Mouse (Mus musculus) heart, embryonic 16.5 days (tissue): ENCODE measurements around the gene Lat2. TPM values are rescaled to one million over a fixed set of nuclear protein-coding genes. Genes with fewer than 3 reads are reported as not detected.

Experiments used
- ATAC-seq: fragments of 200-750 bp; cut with Nextera tagmentation; replicated peaks from 2 replicates; pipeline ENCODE4 v1.8.0; 2017; ENCODE audit warnings: moderate number of reproducible peaks; ENCODE audit not compliant: insufficient read depth, low FRiP score; ENCODE audit errors: extremely low read depth
- H3K27ac ChIP-seq: fragments of 300-500 bp; sonication (generic); 2 replicates; pipeline ENCODE4 v1.5.1; 2014; ENCODE audit warnings: mild to moderate bottlenecking, low read length, control low read depth, moderate library complexity
- H3K27me3 ChIP-seq: fragments of 300-500 bp; sonication (generic); 2 replicates; pipeline ENCODE4 v1.6.1; 2014; ENCODE audit warnings: low read length, mixed read lengths; ENCODE audit not compliant: control insufficient read depth, insufficient read depth
- H3K36me3 ChIP-seq: fragments of 300-500 bp; sonication (generic); 2 replicates; pipeline ENCODE4 v1.6.1; 2014; ENCODE audit not compliant: control insufficient read depth, insufficient read depth
- H3K4me1 ChIP-seq: fragments of 300-500 bp; sonication (generic); 2 replicates; pipeline ENCODE4 v1.6.1; 2014; ENCODE audit warnings: low read length, mixed read lengths; ENCODE audit not compliant: control insufficient read depth, insufficient read depth
- H3K4me2 ChIP-seq: fragments of 300-500 bp; sonication (generic); 2 replicates; pipeline ENCODE4 v1.6.1; 2014; ENCODE audit warnings: low read depth, mild to moderate bottlenecking, control low read depth, low read length
- H3K4me3 ChIP-seq: fragments of 300-500 bp; sonication (generic); 2 replicates; pipeline ENCODE4 v1.5.1; 2014; ENCODE audit warnings: mild to moderate bottlenecking, control low read depth, low read length
- H3K9ac ChIP-seq: fragments of 300-500 bp; sonication (generic); 2 replicates; pipeline ENCODE4 v1.6.1; 2014; ENCODE audit warnings: low read length, control low read depth
- H3K9me3 ChIP-seq: fragments of 300-500 bp; sonication (generic); replicated peaks from 2 replicates; pipeline ENCODE4 v1.6.1; 2016; ENCODE audit warnings: low read length; ENCODE audit not compliant: control insufficient read depth
- WGBS: fragments of 180-500 bp; shearing (Covaris S2); extraction: QIAGEN DNeasy Blood & Tissue Kit; methylation state at CpG from one replicate; pipeline ENCODE4 v1.1.7; 2014; 5-methylcytosine and 5-hydroxymethylcytosine counted together
- polyA plus RNA-seq: library from polyadenylated mRNA; unstranded; fragments of >200 nt; fragmentation: Nextera tagmentation; extraction: Ambion mirVana; gene quantifications from 2 replicates; pipeline ENCODE4 v1.2.1, GENCODE M21; 2015

Lat2 gene
- polyA plus RNA-seq, 1 experiment from 2014 or later = 5.7 TPM

DNA sequence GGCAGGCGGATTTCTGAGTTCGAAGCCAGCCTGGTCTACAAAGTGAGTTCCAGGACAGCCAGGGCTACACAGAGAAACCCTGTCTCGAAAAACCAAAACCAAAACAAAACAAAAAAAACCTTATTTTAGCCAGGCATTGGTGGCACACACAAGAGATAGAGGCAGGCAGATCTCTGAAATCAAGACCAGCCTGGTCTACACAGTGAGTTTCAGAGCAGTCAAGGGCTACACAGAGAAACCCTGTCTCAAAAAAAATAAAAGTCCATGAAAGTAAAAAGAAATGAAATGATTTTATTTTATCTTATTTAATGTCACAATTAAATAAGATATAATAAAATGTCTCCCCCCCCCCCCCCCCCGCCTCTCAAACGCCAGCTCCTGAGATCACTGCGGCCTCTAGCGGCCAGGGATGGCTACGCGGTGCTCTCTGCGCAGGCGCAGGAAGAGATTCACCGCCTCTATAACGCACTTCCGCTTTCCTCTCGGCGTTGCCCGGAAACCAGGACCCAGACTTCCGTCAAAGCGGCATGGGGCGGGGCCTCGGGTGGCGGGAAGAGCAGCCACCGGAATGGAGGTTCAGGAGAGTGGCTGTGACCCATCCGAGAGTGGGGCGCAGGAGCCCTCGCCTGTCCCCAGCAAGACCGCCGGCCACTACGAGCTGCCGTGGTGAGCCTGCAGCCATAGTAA, 32.5 kb downstream of the Lat2 start:
- Histone ChIP-seq H3K27ac (0 out of 2 replicates have a peak overlapping the region, but pooled peaks have one; percentile 37), H3K4me1 (peaks cover 8% of the 10 kb centered on the region; the same call in 1 of the 2 replicates), H3K27me3 (no peaks in the 10 kb centered on the region), H3K9ac (peak overlapping the region; percentile 96), H3K9me3 (no peaks in the 10 kb centered on the region), H3K4me3 (peak overlapping the region; percentile 99), H3K36me3 (0 out of 2 replicates have a peak, but pooled peaks cover 3% of the 10 kb centered on the region), H3K4me2 (peak overlapping the region; percentile 94)
- WGBS = 7% methylated on average over 30 of the region's 30 CpGs
- peak; percentile 95 for ATAC-seq

DNA sequence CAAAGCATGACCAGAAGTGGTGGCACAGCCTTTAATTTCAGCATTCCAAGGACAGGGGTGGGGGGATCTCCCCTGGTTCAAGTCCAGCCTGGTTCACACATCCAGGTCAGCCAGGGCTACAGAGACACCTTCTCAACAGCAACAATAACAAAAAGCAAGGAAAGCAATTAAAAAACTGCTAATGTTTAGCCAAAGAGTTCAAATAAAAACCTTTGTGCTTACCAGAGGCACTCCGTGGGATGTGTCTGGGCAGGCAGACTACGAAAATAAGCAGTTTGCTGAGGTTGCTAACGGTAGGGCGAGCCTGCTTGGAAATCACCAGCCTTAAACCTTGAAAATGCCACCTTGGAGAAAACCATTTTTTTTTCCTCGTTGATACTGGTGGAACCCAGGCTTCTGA, 33.7 kb downstream of the Lat2 start, which contains the start of gene Rfc2:
Gene Rfc2 (plus strand): TSS at position 221 of the 400 bp plus-strand sequence.
- 84% methylated on average over 5 of the region's 5 CpGs for WGBS
- no peaks in the 10 kb centered on the region for H3K9me3 ChIP-seq
- no peaks in the 10 kb centered on the region for H3K27me3 ChIP-seq
- ATAC-seq = no peak
- H3K9ac ChIP-seq = no peak within 1 kb of the TSS
- H3K27ac ChIP-seq = no peak within 1 kb of the TSS
- no peaks in the 10 kb centered on the region for H3K36me3 ChIP-seq
- no peak within 1 kb of the TSS for H3K4me2 ChIP-seq
- no peak within 1 kb of the TSS for H3K4me3 ChIP-seq
- H3K4me1 ChIP-seq = peaks cover 8% of the 10 kb centered on the region; the same call in 1 of the 2 replicates

DNA sequence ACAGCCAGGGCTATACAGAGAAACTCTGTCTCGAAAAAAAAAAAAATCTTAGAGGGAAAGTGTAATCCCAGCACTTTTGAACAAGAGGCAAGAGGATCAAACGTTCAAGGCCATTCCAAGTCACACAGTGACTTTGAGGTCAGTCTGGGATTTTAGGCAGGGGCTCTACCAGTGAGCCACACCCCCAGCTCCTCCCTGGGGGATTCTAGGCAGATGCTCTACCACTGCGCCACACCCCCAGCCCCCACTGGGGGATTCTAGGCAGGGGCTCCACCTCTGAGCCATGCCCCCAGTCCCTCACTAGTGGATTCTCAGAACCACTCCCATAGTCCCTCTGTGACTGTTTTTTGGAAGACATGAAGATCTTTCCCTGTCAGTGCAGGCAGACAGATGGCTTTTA, 35.7 kb downstream of the Lat2 start:
- Histone ChIP-seq H3K9me3 (no peaks in the 10 kb centered on the region), H3K36me3 (no peaks in the 10 kb centered on the region), H3K4me3 (no peak overlapping the region), H3K4me2 (no peak overlapping the region), H3K4me1 (peaks cover 8% of the 10 kb centered on the region; the same call in 1 of the 2 replicates), H3K27ac (no peak overlapping the region), H3K9ac (no peak overlapping the region), H3K27me3 (no peaks in the 10 kb centered on the region)
- no peak for ATAC-seq
- 52% methylated on average over 3 of the region's 3 CpGs for WGBS

- Histone ChIP-seq H3K4me3 (no peak overlapping the region), H3K27me3 (no peaks in the 10 kb centered on the region), H3K9me3 (no peaks in the 10 kb centered on the region), H3K4me2 (no peak overlapping the region), H3K27ac (no peak overlapping the region), H3K4me1 (peaks cover 3% of the 10 kb centered on the region; the same call in 1 of the 2 replicates), H3K9ac (no peak overlapping the region), H3K36me3 (no peaks in the 10 kb centered on the region)
- WGBS = 71% methylated on average over 7 of the region's 7 CpGs
- ATAC-seq = no peak
Measured at GRCm38 (mm10) chr5:134577534-134577933, 37.3 kb downstream of the Lat2 start.

DNA sequence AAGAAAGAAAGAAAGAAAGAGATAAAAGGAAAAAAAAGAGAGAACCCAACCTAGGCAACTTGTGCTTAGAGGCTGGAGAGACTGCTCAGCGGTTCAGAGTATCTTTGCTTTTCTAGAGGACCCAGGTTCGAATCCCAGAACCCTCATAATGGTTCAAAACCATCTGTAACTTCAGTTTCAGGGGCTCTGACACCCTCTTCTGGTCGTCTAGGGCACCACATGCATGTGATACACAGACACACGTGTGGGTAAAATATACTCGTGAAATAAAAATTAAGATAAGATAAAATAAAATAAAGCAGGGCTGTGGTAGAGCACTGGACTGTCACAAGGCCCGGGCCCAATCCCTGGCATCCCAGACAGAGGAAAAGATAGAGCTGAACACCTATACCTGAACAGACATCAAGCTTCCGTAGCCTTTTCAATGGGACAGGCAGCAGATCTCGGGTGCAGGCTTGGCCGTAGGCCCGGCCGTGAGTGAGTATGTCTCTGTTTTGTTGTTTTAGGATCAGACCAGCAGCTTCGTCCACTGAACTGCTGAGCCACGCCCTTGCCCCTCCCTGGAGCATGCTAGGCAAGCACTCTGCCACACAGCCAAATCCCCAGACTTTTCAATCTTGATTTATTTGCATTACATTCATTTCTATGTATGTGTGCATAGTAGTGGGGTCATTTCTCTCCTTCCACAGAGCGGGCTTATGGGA, 38.2 kb downstream of the Lat2 start:
- H3K4me3 ChIP-seq = no peak overlapping the region
- no peak for ATAC-seq
- H3K27me3 ChIP-seq = no peaks in the 10 kb centered on the region
- no peak overlapping the region for H3K9ac ChIP-seq
- 73% methylated on average over 14 of the region's 14 CpGs for WGBS
- H3K4me2 ChIP-seq = no peak overlapping the region
- H3K27ac ChIP-seq = no peak overlapping the region
- H3K9me3 ChIP-seq = no peaks in the 10 kb centered on the region
- peaks cover 3% of the 10 kb centered on the region; the same call in 1 of the 2 replicates for H3K4me1 ChIP-seq
- no peaks in the 10 kb centered on the region for H3K36me3 ChIP-seq

DNA sequence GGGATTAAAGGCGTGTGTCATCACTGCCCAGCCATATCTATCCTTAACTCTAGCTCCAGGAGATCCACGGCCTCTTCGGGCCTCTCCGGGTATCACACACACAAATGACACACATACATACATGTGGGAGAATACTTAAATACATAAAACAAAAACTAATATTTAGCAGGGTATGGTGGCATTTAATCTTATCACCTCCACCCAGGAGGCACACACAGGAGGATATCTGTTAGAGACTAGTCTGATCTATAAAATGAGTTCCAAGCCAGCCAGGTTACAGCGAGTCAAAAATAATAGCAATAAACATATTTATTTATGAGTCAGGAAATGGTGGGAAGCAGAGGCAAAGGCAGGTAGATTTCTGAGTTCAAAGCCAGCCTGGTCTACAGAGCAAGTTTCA, 39.0 kb downstream of the Lat2 start:
- H3K27me3 ChIP-seq = no peaks in the 10 kb centered on the region
- H3K4me3 ChIP-seq = no peak overlapping the region
- ATAC-seq = no peak
- no peak overlapping the region for H3K9ac ChIP-seq
- H3K36me3 ChIP-seq = no peaks in the 10 kb centered on the region
- H3K4me1 ChIP-seq = peaks cover 6% of the 10 kb centered on the region
- no peak overlapping the region for H3K27ac ChIP-seq
- H3K9me3 ChIP-seq = peaks cover 2% of the 10 kb centered on the region; the same call in 1 of the 2 replicates
- 89% methylated on average over 5 of the region's 5 CpGs for WGBS
- H3K4me2 ChIP-seq = no peak overlapping the region

DNA sequence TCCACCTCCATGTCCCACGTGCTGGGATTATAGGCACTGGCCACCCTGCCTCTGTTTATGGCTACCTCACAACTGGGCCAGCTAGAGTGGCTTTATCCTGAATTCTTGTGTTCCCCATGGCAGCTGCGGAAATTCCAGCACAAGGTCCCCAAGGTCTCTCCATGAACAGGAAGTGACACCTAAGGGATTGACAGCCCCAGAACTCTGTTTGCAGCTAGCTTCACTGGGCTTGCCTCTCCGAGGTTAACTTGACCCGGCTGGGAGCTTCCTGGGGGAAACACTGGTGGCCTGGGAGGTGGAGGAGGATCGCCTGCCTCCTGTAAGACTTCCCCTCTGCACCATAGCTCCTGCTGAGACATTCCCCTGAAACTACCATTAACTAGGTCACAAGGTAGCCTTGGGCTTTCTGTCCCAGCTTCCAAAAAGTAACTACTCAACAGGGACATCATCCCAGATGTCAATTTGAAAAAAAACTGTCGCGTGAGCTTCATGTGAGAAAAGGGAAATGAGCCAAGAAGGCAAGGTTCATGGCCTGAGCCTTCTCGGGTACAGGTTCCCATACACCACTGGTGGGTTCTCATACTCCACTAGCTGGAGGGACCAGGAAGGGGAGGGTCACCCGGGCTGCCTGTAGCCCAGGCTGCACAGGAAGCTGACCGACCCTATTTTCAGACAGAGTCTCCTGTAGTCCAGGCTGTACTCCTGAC, 42.2 kb downstream of the Lat2 start:
- H3K9me3 ChIP-seq = peaks cover 3% of the 10 kb centered on the region; the same call in 1 of the 2 replicates
- WGBS = 32% methylated on average over 10 of the region's 10 CpGs
- H3K4me3 ChIP-seq = peak overlapping the region; percentile 63
- H3K27ac ChIP-seq = peak overlapping the region; percentile 76
- H3K36me3 ChIP-seq = no peaks in the 10 kb centered on the region
- peak overlapping the region; percentile 65 for H3K4me2 ChIP-seq
- no peaks in the 10 kb centered on the region for H3K27me3 ChIP-seq
- no peak for ATAC-seq
- peak overlapping the region; percentile 63 for H3K9ac ChIP-seq
- peaks cover 9% of the 10 kb centered on the region for H3K4me1 ChIP-seq

DNA sequence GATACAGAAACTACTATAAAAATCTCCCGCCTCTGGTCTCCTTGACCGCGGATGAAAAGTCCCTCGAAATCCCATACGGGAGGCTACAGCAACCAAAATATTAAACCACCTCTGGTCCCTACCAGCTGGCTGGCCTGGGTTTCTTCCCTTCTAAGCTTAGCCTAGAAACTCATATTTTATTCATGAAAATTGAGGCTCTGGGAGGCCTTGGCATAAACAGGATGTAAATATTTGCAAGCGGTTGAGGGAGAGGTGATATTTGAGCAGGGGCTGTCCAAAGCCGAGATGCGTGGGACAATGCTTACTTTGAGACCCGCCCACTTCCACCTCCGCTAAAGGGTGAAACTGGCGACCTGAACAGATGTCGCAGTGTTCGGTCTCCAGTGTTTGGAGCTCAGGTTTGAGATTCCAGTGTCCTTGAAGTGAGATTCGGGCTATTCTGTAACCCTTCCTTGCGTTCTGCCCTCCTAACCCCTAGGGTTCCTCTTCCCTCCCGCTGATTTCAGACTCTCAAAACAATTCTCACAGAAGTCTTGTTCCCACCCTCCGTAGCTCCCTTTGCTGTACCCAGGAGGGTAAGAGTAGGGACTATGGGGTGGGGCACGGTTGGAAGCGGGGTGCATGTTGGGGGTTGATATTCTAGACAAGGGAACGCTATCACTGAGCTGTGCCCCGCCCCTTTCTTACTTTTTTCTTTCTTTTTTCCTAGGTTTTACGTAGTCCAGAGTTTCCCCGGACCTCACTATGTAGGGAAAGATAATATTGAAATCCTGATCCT, 42.9 kb downstream of the Lat2 start:
- Histone ChIP-seq H3K36me3 (no peaks in the 10 kb centered on the region), H3K9me3 (peaks cover 3% of the 10 kb centered on the region; the same call in 1 of the 2 replicates), H3K27ac (peak overlapping the region; percentile 76), H3K27me3 (no peaks in the 10 kb centered on the region), H3K4me1 (peaks cover 9% of the 10 kb centered on the region), H3K9ac (peak overlapping the region; percentile 63), H3K4me2 (peak overlapping the region; percentile 65), H3K4me3 (peak overlapping the region; percentile 63)
- 1% methylated on average over 23 of the region's 23 CpGs for WGBS
- peak; percentile 72; the same call in 1 of the 2 replicates for ATAC-seq
